Mouse (Mus musculus) B cell, adult 2 months (primary cell): Measurements from ENCODE around the gene Krt222.

Source experiments
- DNase-seq, 2 experiments: peaks; one replicate each; pipeline ENCODE4 v3.0.0; 2022

Krt222 gene

GRCm38 (mm10) chr11:99243820-99244374 lies at the start of gene Krt222:
Gene Krt222, minus strand, starts transcription at chr11:99244085.
- DNase-seq, result peak; percentile 54 to 57

GRCm38 (mm10) chr11:99292846-99293245 lies 49.0 kb upstream of the Krt222 start:
- DNase-seq, result peak; percentile 61 to 63

- DNase-seq, result no peak
These were observed 41.0 kb upstream of the Krt222 start, which contains the start of gene Krt24 for GRCm38 (mm10) chr11:99284833-99285312. Gene Krt24, minus strand, starts transcription at chr11:99285262.

- DNase-seq, result no peak
These were observed 40.1 kb upstream of the Krt222 start for GRCm38 (mm10) chr11:99284011-99284410.

- DNase-seq, result no peak
These were observed 39.4 kb upstream of the Krt222 start for GRCm38 (mm10) chr11:99283334-99283733.

- no peak for DNase-seq
These were observed 37.2 kb upstream of the Krt222 start for GRCm38 (mm10) chr11:99281116-99281515.

- no peak for DNase-seq
These were observed 36.1 kb upstream of the Krt222 start for GRCm38 (mm10) chr11:99279986-99280385.

- DNase-seq, result no peak
These were observed 32.9 kb upstream of the Krt222 start for GRCm38 (mm10) chr11:99276786-99277185.

- DNase-seq, result no peak
These were observed 31.7 kb upstream of the Krt222 start for GRCm38 (mm10) chr11:99275624-99276023.

GRCm38 (mm10) chr11:99272721-99273120 lies 28.8 kb upstream of the Krt222 start:
- DNase-seq, result no peak

- no peak for DNase-seq
These were observed 25.3 kb upstream of the Krt222 start for GRCm38 (mm10) chr11:99269192-99269591.

GRCm38 (mm10) chr11:99265796-99266195 lies 21.9 kb upstream of the Krt222 start:
- DNase-seq, result no peak

- no peak for DNase-seq
These were observed 21.3 kb upstream of the Krt222 start for GRCm38 (mm10) chr11:99265220-99265619.

- DNase-seq, result peak; percentile 9 to 23
These were observed 12.3 kb upstream of the Krt222 start for GRCm38 (mm10) chr11:99256213-99256612.

- no peak for DNase-seq
These were observed 11.4 kb upstream of the Krt222 start for GRCm38 (mm10) chr11:99255316-99255715.

- no peak for DNase-seq
These were observed 10.0 kb upstream of the Krt222 start for GRCm38 (mm10) chr11:99253893-99254292.

GRCm38 (mm10) chr11:99252671-99253070 lies 8.8 kb upstream of the Krt222 start:
- no peak for DNase-seq

GRCm38 (mm10) chr11:99250666-99251065 lies 6.8 kb upstream of the Krt222 start:
- DNase-seq, result no peak

- DNase-seq, result no peak
These were observed 6.4 kb upstream of the Krt222 start for GRCm38 (mm10) chr11:99250241-99250640.

- peak; percentile 49 to 52 for DNase-seq
These were observed 5.2 kb upstream of the Krt222 start for GRCm38 (mm10) chr11:99249115-99249514.

- DNase-seq, result no peak
These were observed 4.0 kb upstream of the Krt222 start for GRCm38 (mm10) chr11:99247916-99248315.

- DNase-seq, result peak in 1 of 2 experiments; percentile 6
These were observed 634 bp upstream of the Krt222 start for GRCm38 (mm10) chr11:99244519-99244918.

GRCm38 (mm10) chr11:99243200-99243819 lies 575 bp downstream of the Krt222 start:
- DNase-seq, result no peak

- DNase-seq, result no peak
These were observed 1.8 kb downstream of the Krt222 start for GRCm38 (mm10) chr11:99242056-99242455.

- peak; percentile 74 to 77 for DNase-seq
These were observed 5.4 kb downstream of the Krt222 start for GRCm38 (mm10) chr11:99238468-99238867.
